Mouse (Mus musculus) A20 (cell line): ENCODE data around the gene Mmab.

Source experiments
- DNase-seq: peaks from one replicate; pipeline ENCODE4 v3.0.0-alpha.2; 2011; ENCODE audit warnings: low read depth, low spot score

The Mmab gene

DNA sequence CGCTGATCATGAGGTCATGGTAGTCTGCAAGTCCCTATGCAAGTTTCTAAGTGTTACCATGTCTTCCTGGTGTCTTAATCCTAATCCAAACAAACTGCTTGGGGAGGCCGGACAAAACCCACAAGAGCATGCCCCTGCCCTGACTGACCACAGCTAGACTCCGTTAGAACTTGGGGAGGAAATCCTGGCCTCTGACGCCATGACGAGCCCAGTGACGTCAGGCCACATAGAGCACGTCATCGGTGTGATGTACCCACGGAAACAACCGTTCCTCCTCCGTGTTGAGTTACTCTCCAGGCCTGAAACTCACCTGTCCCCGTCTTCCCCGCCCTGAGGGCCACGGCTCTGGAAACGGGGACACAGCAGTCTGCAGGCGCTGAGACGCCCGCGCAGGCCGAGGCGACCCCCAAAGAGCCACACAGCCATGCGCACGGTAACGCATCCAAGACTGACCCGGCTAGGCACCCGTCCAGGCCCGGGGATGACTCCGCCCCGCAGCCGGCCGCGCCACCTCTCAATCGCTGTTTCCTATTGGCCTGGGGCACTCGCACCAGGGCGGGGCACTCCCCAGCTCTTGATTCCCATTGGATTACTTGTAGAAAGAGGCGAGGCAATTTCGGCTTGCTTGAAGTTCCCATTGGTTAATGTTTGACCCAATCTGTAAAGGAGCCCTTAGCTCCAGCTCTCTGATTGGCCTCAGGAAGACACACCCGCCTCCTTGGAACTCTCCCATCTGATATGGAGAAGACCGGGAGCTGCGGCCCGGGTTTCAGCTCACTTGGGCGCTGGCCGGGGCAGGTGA, at the start of gene Mmab, which contains the start of gene Mvk:
Gene Mmab (minus strand): TSS at position 495 of the 802 bp plus-strand sequence.
Gene Mvk (plus strand): TSS at position 704 of the 802 bp plus-strand sequence.
- DNase-seq, result peak; percentile 99

DNA sequence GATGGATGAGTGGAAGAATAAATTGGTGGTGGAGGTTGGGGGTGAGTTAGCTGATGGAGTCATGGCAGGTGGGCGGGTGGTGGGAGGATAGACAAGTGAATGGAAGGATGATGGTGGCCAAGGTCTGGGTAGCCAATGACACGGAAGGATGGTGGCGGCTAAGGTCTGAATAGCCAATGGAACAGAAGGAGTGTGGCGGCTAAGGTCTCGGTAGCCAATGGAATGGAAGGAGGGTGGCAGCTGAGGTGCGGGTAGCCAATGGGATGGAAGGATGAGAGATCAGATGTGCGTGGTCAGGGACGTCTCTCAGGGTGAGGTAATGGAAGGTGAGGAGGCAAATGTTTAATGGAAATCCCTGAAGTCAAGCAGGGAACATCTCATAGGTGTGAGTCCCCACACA, 46.4 kb upstream of the Mmab start:
- DNase-seq, result no peak

DNA sequence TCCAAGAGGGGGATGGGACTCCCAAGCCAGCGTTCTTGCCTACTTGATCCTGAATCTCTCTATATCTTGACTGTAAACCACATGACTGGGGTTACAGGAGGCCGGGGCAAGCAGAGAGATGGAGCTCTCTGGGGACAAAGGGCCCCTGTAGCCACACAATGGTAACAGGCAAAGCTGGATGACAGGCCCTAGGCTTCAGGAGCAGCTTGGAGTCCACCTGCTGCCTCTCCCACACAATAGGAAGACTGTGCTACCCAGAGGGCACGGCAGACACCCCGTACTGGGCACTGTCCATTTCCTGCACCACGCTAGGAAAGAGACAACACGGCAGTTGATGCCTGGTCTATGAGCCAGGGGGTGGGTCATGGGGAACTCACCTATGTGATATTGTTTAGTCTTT, 45.7 kb upstream of the Mmab start:
- no peak for DNase-seq

DNA sequence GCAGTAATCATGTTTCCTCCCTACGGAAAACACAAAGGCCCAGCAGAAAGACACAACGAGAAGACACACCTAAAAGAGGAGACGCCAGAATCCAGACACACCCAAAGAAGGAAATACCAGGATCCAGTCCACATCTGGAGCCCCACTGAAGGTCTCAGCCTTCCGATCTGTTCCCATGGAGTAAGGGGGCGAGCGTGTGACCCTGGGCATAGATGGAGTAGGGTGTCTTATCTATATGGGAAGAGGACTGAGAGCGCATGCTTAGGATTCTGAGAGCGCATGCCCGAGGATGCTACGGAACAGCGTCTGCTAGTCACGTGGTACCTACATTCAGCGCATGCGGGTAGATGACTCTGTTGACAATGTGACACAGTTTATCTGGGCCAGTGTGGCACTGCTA, 41.8 kb upstream of the Mmab start:
- DNase-seq, result no peak

DNA sequence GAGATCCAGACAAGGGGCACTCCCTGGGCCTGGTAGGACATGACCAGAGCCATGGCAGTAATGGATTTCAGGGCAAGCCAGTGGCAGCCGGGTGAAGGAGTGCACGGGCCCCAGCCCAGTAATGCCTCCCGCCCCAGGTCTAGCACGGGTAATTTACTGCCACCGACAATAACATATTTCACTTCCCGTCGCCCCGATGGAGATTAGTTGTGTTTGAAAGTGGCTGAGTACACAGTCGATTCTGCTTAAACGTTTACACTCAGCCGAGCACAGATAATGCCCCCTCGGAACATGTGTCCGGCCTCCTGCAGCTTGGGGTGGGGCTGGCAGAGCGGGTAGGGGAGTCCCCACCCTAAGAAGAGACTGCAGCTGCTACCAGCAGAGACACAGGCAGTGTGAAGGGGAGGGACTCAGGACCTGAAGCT, 38.7 kb upstream of the Mmab start:
- DNase-seq, result peak; percentile 93

DNA sequence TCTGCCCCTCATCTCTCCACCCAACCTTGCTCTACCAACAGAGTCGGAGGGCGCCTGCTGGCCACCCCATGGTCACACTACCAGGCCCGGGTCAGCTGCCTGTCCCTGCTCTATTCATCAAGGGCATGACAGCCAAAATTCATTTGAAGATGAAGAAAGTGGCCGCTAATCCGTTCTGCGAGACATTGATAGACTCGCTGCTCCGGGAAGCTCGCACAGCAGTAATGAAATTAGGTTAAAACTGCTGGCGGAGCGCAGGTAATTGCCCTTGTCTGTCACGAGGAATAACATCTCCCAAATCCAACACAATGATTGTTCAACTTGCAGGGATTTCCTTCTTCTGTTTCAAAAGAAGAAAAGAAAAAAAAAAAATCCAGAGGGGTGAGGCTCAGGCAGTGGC, 34.4 kb upstream of the Mmab start:
- no peak for DNase-seq

DNA sequence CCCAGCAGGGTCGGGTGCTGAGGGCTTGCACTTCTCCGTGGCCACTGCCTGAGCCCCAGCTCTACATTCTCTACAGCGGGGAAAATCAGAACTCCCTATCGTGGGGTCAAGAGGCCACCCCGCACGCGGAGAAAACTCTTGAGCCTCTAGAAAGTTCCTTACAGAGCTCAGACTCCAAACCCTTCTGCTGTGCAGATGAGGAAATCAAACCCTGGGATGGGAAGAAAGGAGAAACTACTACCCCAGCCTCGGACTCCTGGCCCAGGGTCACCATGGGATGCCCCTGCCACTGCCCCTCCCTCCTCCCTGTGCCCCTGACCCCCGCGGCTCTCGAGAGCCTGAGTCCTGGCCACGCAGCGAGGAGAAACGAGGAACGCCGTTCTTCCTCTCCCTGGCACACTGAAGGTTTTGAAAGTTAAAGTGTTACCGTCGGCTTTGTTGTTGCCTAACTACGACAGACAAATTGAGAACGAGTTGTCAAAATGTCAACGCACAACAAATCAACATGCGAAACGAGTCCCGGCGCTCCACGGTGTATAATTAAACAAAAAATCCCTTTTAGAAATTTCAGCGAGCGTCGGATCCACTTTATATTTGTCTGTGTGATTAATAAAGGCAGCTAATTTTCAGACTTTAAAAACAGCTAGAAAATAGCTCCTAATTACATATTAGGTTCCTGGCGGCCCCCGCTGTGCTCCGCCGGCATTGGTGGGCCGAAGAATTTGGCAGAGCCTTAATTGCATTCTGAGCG, 31.1 kb upstream of the Mmab start:
- DNase-seq, result no peak

DNA sequence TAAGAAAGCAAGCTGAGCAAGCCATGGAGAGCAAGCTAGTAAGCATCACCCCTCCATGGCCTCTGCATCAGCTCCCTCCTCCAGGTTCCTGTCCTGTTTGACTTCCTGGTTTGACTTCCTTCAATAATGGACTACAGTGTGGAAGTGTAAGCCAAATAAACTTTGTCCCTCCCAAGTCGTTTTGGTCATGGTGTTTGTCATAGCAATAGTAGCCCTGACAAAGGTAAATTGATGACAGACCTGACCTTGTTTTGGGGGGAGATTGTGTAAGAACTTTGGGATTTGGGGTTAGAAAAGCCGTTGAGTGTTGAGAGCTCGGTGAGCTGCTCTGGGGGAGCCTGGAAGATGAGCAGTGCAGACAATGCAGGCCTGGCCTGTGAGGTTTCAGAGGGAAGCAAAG, 26.5 kb upstream of the Mmab start:
- DNase-seq, result no peak

DNA sequence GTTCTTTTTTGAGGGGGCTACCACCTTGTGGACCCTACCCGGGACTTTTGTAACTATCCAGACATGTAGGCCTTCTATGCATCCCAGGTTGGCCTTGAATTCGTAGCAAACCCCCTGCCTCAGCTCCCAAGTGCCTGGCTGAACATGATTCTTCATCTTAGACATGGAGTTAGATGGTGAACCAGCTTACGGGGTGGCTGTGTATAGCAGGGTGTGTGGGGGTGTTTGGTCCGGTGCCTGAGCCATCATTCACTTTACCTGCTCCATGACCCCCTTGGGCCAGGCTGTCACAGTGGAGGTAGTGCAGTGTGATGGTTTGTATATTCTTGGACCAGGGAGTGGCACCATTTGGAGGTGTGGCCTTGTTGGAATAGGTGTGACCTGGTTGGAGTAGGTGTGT, 24.1 kb upstream of the Mmab start:
- DNase-seq, result no peak

DNA sequence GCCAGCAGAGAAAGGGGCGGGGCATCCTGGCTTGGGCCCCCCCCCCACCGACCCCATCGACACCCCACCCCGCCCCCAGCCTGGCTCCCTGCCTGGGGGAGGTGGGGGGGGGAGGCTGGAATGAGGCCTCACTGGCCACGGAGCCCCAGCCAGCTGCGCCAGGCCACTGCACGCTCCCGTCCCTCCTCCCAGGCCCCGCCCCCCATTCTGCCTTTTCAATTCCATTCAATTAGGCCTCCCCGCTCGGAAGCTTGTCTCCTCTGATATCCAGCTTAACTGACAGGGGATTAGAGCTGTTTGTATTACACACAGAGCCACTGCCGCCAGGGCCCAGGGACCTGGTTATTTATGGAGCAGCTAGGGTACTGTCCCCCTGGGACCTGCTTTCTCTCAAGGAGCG, 23.6 kb upstream of the Mmab start:
- no peak for DNase-seq

DNA sequence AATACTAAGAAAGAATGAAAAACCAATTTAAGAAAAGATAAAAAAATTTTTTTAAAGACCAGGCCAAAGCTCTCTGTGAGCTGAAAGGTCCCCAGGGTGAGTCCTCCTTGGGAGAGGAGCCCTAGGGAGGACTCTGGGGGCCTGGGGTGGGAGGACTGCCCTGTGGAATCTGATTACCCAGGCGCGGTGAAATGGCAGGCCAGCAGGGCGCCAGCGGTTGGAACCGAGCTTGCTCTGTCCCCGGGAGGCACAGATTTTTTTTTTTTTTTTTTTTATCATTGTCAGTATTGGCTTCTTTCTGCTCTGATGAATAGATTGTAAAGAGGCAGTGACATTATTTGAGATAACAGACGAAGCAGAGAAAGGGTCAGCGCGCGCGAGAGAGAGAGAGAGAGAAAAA, 23.2 kb upstream of the Mmab start:
- DNase-seq, result no peak

DNA sequence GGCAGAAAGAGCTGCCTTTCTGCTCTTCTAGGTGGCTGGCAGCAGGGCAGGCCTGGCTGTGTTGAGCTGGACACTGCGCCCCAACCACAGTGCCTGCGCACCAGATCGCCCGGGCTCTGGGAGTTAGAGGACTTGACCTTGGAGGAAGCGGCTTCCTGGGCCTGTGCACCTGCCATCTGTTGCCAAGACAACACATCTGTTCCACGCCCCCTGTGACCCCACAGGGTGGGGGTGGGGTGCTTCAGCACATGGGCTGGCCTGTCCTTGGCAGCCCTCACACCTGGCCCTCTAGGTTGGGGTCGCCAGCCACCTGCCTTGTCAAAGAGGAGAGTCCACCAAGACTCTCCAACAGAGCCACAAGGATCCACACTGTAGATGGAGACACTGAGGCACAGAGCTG, 21.8 kb upstream of the Mmab start:
- DNase-seq, result no peak

DNA sequence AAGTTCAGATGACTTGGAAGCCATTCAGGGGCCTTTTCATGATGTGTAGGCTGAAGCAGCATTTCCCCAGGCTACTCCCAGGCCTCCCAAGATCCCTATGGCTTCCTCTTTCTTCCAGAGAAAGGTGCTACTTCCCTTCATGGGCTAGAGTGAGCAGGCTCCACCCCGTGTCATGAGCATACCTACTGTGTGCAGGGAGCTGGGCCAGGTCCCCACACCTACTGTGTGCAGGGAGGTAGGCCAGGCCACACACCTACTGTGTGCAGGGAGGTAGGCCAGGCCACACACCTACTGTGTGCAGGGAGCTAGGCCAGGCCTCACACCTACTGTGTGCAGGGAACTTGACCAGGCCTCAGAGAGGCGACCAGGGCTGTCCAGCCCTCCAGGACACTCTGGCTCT, 20.7 kb upstream of the Mmab start:
- DNase-seq, result no peak

DNA sequence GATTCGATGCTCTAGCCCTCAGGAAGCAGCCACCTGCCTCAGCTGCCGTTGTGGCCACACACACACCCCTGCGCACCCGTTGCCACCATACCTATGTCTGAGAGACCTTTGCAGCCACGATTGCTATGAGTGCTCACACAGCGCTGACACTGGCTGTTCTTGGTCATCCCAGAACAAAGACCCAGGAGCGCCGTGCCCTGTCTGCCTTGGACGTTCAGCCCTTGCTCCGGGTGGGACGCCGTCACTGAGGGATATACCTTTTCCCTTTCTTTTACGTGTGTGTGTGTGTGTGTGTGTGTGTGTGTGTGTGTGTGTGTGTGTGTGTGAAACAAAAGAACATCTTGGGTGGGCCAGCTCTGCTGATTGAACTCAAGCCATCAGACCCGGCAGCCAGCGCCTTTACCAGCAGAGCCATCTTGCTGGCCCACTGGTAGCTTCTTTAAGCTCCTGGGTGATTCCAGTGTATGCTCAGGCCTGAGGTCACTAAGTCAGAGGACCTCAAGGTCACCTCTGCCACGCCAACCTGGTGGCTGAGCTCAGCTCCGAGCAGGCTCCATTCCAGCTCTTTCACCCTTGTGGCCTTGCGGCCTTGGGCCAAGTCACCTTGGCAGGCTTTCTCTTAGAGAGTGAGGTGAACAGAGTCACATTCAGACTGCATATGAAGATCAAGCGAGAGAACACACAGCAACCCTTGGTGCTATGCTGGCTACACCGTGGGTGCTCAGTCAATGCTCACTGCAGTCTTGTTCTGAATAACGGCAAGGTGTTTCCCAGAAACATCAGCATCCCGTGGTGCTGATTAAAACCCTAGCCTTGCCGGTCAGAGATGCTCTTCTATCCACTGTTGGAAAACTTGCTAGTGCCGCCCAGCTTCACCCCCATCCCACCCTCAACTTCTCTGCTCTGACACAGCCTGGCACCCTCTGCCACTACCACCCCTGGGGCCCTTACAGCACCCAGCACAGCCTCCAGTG, 18.5 kb upstream of the Mmab start:
- DNase-seq, result no peak

DNA sequence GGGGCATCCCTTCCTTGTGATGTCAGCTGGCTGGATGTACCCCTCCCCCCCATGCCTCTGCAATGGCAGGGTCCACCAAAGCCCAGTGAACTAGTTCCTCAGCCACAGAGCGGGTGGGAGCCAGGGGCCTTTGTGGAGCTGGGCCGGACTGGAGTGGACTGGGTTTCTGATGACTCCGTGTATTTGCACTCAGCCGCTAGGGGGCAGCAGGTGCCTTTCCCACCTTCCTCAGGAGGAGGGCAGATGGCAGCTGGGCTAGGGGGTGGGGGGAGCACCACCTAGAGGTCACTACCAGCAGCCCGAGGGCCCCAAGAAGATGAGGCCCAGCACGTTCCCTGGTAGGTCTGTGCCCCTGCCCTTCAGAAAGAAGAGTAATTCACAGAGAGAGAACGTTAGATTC, 17.4 kb upstream of the Mmab start:
- DNase-seq, result peak; percentile 83

DNA sequence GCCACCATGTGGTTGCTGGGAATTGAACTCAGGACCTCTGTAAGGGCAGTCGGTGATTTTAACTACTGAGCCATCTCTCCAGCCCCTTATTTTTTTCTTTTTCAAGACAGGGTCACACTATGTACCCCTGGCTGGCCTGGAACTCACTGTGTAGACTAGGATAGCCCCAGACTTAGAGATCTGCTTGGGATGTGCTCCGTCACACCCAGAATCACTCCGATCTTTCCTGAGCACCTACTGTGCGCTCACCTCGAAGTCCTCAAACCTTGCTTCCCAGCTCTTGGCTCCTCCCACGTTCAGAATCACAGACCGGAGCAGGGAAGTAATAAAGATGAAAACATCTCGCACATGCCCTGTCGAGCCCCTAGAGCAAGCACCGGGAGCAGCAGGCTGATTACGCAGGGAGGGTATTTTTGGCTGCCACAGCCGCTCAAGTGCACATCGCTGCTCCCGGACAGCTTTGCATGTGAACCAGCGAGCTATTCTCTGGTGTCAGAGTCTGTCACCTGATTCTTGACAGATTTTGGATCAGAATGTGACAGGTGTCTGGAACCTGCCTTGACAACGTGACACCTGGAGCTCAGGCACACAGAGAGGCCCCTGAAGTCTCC, 13.2 kb upstream of the Mmab start:
- DNase-seq, result no peak

DNA sequence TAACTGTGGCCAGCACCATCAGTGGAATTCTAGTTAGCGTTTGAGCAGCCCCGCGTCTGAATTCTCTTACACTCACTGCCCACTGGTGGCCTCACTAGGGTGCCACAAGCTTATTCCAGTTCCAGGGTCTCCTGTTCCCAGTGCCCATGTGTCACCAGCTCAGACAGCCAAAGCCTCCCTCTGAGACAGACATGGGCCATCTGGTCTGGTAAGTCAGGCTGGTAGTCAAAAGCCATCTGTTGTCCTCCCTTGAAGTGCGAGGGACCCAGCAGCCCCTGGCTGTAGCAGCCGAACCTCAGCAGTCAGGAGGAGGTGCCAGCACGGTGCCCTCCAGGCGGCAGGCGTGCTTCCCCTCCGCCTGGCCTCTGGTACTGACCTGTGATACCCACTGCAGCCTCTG, 12.4 kb upstream of the Mmab start:
- DNase-seq, result no peak

DNA sequence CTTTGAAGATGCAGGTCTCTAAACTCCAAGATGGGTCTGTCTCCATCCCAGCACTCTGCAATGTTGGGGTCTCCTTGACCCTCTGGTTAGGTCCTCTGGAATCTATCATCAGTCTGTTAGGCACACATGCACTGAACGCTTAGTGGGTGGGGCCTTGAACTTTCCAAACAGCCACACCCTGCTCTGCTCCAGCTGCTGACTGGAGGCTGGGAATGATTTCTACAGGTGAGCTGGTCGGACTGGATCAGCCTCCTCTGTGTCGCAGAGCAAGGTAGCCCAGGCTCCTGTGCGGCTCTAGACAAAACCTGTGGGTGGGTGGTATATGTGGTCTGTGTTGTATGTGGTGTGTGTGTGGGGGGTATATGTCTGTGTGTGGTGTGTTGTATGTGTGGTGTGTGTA, 5.2 kb upstream of the Mmab start:
- no peak for DNase-seq

DNA sequence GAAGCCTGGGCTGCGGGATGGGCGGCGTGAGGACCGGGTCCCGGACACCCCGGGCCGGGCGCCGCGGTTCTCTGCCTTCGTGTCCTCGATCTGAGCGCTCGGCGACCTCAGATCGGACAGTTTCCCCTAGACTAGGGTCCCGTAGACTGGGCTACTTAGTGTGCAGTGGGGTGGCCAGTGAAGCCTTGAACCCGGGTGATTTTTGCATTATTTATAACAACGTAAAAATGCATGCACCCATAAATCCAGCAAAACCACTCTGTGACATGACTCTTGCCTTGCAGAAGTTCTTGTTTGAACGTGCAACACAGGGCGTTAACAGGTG, 470 bp upstream of the Mmab start:
- no peak for DNase-seq

DNA sequence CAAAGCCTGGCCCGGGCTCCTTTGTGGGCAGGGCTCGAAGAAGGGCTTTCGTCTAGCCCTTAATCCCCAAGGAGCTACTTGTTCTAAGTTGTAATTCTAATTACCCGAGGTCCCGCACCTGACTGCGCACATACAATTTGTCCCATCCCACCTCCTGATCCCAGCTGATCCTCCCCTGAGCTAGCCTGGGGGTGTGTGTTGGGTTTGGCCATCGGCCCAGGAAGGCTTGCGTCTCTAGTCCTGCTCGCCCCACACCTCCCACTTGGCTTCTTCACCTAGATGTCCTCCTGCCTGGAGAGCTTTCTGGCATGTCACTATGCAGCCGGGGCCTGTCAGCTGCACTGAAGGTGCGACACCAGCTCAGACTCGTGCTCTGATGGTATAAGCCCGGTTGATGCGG, 8.3 kb downstream of the Mmab start:
- no peak for DNase-seq

DNA sequence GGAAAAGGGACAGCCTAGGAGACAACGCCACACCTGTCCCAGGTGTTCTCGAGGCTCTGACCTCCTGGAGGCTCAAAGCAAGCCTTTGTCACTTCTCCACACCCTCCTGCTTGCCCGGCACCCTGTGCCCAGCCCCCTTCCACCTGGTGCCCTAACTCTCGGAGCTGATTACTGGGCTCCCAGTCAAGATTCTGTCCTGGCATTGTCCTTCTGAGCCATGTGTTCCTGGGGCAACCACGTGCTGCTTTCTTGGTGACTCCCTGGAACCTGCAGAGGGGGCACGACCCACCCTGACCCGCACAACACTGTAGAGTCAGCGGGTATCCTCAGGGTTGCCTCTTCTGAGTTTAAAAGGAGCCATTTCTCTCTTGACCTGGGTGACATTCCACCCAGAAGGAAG, 9.5 kb downstream of the Mmab start:
- DNase-seq, result no peak

DNA sequence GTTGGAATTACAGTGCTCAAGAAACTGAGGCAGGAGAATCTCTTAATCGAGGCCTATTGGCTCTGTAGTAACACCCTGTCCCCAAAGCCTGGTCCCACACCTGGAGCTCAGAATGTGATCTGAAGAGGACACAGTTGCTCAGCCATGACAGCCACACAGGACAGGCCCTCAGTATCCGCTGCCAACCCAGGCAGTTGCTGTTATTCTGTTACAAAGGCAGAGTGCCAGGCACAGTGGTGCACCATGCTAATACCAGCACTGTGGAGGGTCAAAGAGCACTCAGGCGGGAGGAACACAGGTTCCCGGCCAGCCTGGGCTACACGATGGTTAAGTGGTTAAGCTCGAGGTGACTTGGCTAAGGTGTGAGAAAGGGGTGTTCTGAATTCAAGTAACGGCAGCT, 14.1 kb downstream of the Mmab start:
- DNase-seq, result no peak
